Mouse (Mus musculus) left cerebral cortex, postnatal 25 days (tissue): Measurements from ENCODE around the gene Gng12. TPM values are rescaled to one million over a fixed set of nuclear protein-coding genes. Genes with fewer than 3 reads are reported as not detected.
"Not testable (repeated sequence)": the region's sequence is repeated elsewhere in the genome, so short reads cannot be mapped to it uniquely, and the experiment has no call there.

Experiments used
- DNase-seq, 2 experiments: peaks; one replicate each; pipeline ENCODE4 v3.0.0; 2022; ENCODE audit warnings: low spot score in 2 of 2, mixed read lengths in 1 of 2
- intact Hi-C: fragments of 180-260 bp; cut with DNase I; formaldehyde crosslinking; loops from one replicate; pipeline ENCODE4 v1.15.1; 2025
- total RNA-seq, 2 experiments: library from RNA; stranded (reverse); gene quantifications; 2 replicates each; pipeline ENCODE4 v1.2.3; 2021

The Gng12 gene
- total RNA-seq, 2 experiments from 2014 or later: 59.4 to 67.0 TPM

DNA sequence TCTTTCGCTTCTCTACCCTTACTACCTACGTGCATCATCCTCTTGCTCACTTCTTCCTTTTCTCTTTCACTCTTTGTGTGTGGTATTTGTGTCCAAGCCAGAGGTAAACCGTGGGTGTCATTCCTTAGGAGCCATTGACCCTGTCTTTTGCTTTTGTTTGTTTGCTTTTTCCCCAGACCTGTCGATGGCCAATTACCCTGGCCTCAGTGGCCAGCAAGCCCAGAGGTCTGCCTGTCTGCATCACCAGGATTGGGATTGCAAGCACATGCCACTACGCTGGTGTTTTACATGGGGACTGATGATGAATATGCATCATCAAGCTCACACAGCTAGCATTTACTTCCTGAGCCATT is 48.8 kb downstream of the Gng12 start:
- no peak for DNase-seq
- intact Hi-C loops: no loop called here

DNA sequence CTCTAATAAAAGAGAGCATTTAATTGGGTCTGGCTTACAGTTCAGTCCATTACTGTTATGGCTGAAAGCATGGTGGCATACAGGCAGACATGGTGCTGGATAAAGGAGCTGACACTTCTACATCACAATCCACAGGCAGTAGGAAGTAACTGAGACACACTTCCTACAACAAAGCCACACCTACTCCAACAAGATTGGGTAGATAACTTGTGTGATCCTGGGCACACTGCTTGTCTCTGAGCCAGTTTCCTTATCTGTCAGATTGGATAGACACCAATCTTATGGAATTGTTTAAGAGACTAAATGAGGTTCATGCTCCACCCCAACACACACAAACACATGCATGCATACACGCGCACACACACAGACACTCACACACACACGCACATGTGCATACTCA is 51.9 kb downstream of the Gng12 start:
- no peak for DNase-seq
- intact Hi-C loops: no loop called here

DNA sequence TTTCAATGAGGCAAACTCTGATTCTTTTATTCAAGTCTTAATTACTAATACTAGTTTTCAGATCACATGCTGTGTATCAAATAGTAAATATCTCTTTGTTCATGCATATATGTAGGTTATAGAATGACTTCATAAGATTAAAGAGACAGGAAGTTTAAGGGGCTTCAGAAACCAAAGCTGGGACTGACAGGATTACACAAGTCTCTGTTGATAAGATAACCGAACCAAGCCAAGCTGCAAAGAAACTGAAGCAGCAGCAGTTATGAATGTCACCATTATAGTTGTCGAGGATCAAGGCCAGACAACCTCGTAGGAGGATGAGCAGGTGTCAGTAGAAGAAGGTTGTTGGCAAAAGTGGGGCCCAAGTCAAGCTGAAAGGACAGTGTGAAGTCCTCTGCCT is 52.7 kb downstream of the Gng12 start:
- intact Hi-C loops: no loop called here
- no peak for DNase-seq

DNA sequence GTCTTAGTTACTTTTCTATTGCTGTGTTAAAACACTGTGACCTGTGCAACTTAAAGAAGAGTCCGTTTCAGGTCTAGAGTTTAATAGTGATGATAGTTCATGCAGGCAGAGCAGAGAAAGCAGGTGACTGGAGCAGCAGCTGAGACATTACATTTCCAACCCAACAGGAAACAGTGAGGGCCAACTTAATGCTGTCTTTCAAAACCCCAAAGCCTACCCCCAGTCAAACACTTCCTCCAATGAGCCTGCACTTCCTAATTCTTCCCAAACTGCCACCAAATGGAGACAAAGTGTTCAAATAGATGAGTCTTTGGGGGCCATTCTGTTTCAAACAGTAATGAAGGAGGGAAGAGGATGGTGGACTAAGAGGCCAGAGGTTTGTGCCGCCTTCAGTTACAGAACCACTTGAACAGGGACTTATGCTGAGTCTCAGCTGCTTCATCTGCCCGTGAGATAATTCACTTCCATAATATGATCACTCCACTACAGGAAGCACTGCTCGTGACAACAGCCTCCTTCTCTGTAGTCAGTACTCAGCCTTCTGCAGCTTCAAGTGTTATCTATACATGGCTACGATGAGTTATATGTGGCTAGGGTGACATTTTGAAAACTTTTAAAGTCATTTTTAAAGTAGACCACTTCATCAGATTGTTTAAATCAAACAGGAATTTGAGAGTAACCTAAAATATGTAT is 55.7 kb downstream of the Gng12 start:
- DNase-seq: no peak
- intact Hi-C loops: no loop called here

DNA sequence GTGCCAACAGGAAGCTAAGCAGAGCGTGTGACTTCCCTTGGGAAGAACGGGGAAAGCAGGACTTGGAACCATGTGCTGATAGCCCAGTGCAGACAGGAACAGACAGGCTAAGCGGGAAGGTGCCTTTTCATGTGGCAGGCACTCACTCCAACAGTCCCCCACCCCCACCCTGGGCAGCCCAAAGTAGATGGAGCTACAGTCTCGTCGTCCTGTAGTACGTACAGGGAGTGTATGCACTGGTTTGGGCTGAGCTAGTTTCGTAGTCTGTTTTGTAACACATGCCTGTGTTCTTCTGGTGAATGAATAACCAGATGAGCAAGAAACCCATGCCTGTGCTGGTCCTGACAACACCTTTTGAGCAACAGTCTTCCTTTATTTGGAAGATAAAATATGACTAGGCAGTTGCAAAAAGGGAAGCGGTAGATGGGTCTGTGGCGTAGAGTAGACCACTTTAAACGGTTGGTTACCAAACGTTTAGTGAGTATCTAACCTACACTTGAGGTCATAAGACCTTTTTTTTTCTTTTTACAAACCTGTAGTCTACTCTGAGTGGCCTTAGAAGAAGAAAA is 57.8 kb downstream of the Gng12 start:
- intact Hi-C loops: no loop called here
- DNase-seq: no peak

DNA sequence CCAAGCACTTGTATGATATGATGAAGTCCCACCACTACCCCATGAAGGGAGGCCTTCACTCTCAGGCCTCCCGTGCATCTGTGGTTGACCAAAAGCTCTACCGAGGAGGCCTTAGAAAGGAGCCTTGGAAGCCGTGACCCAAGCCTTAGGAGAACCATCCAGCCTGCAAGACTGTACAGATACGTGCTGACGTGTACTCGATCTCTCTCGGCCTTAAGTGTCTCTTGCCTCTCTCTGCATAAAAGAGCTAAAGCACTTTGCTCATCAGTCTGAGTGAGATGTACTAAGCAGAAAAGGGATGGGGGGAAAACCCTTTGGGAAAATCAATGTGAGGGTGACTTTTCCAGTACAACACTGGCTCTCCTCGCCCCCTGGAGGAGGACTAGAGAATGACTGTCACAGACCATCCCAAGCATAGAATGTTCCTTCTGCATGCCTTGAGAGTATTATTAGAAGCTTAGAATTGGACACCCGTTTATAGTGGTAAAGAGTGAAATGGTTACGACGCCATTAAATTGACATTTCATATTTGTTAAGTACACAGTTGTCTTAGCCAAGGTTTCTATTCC is 59.0 kb downstream of the Gng12 start:
- intact Hi-C loops: no loop called here
- DNase-seq: no peak

DNA sequence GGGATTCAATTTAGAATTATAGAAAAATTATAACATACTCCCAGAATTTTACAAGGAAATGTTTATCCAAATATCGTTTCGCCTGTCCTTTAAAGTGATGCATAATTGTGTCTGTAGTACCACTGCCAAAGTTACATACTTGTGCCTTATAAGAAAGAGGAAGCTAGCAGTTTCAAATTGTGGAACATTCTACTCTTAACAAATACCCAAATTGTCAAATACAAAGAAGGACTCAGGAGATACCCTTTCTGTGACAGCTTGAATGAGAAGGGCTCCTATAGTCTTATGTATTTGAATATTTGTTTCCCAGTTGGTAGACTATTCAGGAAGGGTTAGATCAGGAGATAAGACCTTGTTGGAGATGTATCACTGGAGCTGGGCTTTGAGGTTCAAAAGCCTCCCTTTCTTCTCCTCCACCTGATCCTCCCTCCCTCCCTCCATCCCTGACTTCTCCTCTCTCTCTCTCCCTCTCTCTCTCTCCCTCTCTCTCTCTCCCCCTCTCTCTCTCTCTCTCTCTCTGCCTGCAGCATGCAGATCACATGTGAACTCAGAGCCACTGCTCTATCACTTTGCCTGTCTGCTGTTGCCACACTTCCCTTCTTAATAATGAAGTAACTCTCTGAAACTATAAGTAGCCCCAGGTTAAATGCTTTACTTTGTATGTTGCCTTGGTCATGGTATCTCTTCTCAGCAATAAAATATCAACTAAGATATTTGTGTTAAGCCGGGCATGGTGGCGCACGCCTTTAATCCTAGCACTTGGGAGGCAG is 62.5 kb downstream of the Gng12 start:
- intact Hi-C loops: no loop called here

DNA sequence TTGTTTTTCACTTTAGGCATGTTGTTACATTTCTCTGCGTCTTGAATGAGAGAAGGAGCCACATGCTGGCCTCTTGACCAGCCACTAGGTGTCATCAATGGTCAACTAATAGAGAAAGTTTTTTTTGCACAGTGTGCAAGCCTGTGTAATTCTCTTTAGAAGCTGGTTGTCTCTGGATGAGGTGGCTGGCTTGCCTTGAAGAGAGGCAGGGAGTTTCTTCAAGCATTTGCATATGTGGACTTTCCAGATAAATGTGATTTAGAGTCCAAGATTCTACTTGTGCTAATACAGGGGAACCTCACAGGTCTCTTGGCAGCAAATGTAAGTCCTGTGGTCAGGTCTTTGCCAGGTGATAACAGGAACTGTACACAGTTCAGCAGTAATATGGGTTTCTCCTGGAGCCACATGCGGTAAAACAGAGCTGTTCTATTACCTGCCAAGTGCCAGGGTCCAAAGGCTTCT is 66.4 kb downstream of the Gng12 start:
- intact Hi-C loops: loop anchor here (1.0 to 10.0 kb wide), 5 partner anchors 122 to 472 kb away; no protein-coding TSS in a partner anchor
- peak; percentile 56 to 74 for DNase-seq

More for the DNA sequence above, 62.5 kb downstream of the Gng12 start:
- no peak for DNase-seq

DNA sequence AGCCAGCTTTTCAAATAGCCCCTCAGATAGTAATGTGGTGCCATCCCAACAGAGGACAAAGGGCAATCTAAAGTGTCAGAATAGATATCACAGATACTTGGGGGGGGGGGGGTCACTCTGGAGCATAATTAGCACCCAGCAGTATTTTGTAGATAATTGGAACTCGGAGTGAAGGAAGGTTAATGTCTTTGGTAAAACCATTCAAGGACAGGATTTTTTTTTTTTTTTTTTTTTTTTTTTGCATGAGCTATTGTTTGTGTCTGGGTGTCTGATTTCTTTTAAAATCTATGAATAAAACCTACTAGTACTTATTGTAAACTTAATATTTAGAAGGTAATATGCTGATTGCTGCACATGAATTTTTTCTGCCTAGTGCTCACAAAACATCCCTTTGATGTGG is 66.9 kb downstream of the Gng12 start:
- intact Hi-C loops: loop anchor here (2.0 to 10.0 kb wide), 4 partner anchors 122 to 472 kb away; no protein-coding TSS in a partner anchor
- DNase-seq: no peak

DNA sequence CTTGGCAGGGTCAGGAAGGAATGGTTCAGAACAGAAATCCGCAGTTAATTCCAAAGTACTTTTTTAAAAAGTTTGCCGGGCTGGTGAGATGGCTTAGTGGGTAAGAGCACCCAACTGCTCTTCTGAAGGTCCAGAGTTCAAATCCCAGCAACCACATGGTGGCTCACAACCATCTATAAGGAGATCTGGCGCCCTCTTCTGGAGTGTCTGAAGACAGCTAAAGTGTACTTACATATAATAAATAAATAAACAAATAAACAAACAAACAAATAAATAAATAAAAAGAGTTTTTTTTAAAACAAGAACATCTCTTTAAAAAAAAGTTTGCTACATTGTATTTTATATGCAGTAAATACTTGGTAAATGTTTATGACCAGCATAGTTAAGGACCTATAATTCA is 67.5 kb downstream of the Gng12 start:
- not testable (repeated sequence) for DNase-seq
- intact Hi-C loops: loop anchor here (2.0 to 10.0 kb wide), 5 partner anchors 73 to 471 kb away; partner anchors contain the start of gene Gadd45a

DNA sequence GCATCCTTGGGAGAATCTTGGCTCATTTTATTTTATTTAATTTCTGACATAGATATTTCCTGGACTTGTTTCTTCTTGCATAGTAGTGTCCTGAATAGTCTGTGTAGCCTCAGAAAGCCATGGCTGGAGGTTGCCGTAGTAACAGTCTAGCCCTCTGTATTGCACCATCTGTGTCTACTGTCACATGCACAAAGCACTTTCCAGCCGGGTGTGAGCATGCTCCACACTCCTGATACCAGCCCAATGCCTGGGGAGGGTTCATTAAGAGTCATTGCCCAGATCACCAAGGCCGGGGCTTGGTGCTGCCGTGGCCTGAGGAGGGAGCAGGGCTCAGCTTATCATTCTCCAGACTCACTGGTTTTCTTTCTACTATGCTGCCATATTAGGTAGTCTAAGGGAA is 68.0 kb downstream of the Gng12 start:
- intact Hi-C loops: loop anchor here (2.0 to 10.0 kb wide), 4 partner anchors 73 to 471 kb away; partner anchors contain the start of gene Gadd45a
- no peak for DNase-seq

DNA sequence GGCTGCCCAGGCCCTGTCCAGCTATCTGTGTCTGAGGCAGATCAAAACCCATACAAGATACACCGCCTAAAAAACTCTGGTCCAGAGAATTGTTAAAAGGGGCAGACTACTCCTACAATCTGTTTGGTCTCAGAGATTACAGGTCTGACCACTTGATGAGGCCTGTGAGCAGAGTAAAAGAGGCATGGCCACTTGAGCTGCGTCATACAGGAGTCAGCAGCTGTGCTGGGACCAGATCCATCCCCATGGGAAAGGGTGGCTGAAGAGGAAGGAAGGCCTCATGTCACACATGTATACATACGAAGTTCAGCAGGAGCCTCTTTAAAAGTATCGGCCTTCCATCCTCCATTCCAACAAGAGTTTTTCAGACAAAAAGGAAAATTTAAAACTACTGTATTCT is 69.0 kb downstream of the Gng12 start:
- DNase-seq: no peak
- intact Hi-C loops: loop anchor here (2.0 to 10.0 kb wide), 2 partner anchors 72 to 470 kb away; partner anchors contain the start of gene Gadd45a

DNA sequence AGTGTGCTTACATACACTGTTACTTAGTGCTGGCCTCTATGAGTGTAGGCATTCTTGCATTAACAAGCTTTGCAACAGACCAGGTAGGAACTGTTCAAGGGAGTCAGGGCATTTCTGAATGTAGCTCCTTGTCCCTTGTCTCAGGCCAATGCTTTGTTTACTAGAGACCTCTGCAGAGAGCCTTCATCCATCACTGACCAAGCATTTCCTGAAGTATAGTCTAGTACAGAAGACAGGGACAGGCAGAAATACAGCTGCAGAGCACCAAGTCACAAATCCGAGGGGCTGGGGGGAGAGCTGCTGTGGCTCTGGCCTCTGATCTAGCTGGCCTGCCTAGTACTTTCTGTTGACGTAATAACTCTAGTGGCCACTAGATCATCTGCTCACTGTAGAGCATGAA is 71.6 kb downstream of the Gng12 start:
- no peak for DNase-seq
- intact Hi-C loops: loop anchor here (10.0 kb wide), 1 partner anchor 467 kb away; no protein-coding TSS in a partner anchor

DNA sequence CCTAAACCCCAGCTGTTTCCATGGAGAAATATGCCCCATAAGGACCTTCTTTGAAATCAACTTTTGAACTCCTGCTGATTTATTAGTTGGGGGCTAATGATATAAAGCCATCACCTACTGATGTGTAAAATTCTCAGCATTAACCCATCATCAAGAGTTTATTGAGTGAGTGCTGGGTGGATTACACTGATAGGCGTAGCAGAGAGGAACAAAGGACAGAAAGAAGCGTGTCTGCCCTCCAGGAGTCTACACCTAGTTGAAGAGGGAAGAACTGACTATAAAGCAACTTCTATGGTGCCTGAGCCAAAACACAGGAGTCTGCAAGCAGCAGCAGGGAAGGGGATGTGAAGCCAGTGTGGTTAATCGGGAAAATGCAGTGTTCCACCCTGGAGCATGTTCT is 73.2 kb downstream of the Gng12 start:
- intact Hi-C loops: loop anchor here (10.0 kb wide), 1 partner anchor 465 kb away; no protein-coding TSS in a partner anchor
- no peak for DNase-seq

DNA sequence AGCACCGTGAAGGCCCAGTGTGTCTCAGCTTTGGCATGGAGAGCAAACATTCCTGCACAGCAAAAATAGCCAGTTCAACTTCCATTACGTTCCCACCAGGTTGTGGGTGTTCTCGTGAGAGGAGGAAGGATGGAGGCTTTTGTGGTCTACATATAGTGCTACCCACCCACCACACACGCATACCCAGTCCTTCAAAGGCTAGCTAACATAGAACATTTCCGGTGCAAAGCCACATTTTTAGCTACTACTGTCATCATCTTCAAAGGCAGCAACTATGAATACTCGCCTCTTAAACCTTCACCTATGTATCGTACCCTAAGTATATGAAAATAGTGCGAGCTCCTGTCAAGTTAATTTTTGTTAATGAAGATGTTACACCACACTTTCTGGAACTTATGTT is 76.1 kb downstream of the Gng12 start:
- intact Hi-C loops: no loop called here
- DNase-seq: peak in 1 of 2 experiments; percentile 27

DNA sequence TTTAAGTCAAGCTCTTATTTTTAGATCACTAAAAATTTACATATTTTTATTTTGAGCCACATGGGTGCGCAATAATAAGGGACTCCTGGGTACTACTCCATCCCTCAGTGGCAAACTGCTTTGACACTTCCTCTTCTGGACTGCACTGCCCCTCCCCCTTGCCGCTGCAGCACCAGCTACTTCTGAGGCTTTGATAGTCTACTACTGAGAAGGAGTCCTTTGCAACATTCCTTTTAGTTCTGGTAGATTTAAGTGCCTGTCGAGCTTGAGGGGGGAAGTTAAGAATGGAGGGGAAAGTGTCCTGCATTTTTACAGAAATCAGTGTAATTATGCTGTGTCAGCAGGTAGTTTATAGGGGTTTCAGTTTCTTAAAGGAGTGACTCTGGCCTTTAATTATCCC is 77.0 kb downstream of the Gng12 start:
- DNase-seq: no peak
- intact Hi-C loops: no loop called here

DNA sequence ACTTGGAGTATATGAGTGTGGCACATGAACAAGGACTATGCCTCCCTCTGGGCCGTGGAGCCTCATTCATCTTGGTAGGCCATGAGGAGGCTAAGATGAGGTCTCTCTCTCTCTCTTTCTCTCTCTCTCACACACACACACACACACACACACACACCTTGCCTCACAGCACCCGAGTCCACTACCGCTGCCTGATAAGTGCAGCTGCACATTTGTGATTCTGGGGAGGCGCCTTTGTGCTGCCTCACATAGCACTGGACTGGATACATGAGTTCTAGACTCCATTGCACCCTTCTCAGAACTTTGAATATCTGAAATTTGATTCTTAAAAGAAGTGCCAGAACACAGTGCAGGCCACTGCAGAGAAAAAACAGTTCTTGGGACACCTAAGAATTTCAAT is 79.3 kb downstream of the Gng12 start:
- intact Hi-C loops: no loop called here
- DNase-seq: no peak

DNA sequence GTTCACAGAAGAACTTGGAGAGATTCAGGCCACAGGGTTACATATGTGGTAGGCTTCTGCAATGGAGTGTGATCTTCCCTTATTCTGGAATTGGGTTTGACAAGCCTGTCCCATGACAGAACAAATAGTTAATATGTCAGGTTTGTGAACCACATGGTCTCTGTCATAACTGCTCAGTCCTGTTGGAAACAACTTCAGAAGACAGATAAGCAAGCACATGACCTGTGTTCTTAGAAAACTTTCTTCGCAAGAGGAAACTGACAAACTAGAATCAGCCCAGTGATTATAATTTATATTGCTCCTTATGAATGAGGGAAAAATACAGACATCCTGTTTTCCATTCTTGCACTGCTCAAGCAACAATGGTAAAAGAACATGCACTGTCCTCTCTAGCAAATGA is 83.0 kb downstream of the Gng12 start:
- intact Hi-C loops: no loop called here
- DNase-seq: no peak

DNA sequence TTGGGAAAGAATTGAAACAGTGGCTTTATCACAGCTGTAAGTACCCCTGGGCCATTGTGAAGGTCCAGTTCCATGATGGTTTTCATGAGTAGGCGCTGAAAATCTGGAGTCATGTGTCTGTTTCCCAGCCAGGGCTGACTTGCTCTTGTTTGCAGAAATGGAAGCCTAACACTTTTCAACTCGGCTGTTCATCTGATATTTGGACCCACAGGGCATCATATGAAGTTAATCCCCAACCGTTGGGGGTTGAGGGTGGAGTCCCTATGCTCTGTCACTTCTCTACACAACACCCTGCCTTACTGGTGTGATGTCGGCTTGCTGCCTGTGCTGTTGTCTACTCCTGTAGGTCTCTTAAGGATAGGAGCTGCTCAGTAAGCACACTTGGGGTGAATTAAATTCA is 83.8 kb downstream of the Gng12 start:
- intact Hi-C loops: no loop called here
- DNase-seq: no peak

DNA sequence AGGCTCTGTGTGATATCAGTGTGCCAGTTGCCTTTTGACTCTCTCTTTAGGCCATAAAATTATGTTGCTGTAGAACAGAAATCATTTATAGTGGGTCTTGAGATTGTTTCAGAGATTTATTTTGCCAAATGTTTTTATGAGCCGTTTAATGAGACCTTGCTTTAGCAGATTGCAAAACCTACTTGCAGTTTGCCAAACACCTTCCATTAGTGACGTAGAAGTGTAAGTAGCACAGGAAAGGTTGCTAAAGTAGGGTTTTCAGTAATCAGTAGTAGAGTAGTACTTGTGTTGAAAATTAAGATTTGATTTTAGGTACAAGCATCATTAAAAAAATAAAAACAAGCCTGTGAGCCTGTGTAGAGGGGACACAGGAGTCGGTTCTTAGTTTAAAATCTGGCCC is 85.2 kb downstream of the Gng12 start:
- intact Hi-C loops: no loop called here
- DNase-seq: no peak
